Mouse (Mus musculus) lung, postnatal 0 days (tissue): ENCODE results near the gene Plekhm3. TPM values are rescaled to one million over a fixed set of nuclear protein-coding genes. Genes with fewer than 3 reads are reported as not detected.
A peak's percentile ranks its signal among the peaks of the same experiment; 100 is the strongest.

Source experiments
- ATAC-seq: fragments of 200-750 bp; cut with Nextera tagmentation; 2 replicates; pipeline ENCODE4 v1.8.0; 2017; ENCODE audit warnings: moderate library complexity
- DNase-seq: peaks from one replicate; pipeline ENCODE4 v3.0.0-alpha.2; 2016; ENCODE audit warnings: low spot score
- H3K27ac ChIP-seq: fragments of 300-500 bp; sonication (generic); 2 replicates; pipeline ENCODE4 v1.5.1; 2014; ENCODE audit warnings: antibody characterized with exemption, mild to moderate bottlenecking, low read length, mixed read lengths
- H3K27me3 ChIP-seq: fragments of 300-500 bp; sonication (generic); replicated peaks from 2 replicates; pipeline ENCODE4 v1.6.1; 2014; ENCODE audit warnings: low read length, mixed read lengths; ENCODE audit not compliant: insufficient read depth
- H3K36me3 ChIP-seq: fragments of 300-500 bp; sonication (generic); 2 replicates; pipeline ENCODE4 v1.6.1; 2014; ENCODE audit warnings: low read length, mixed read lengths; ENCODE audit not compliant: insufficient read depth
- H3K4me1 ChIP-seq: fragments of 300-500 bp; sonication (generic); 2 replicates; pipeline ENCODE4 v1.6.1; 2014; ENCODE audit warnings: antibody characterized with exemption, low read depth, low read length, mixed read lengths; ENCODE audit not compliant: insufficient read depth
- H3K4me2 ChIP-seq: fragments of 300-500 bp; sonication (generic); replicated peaks from 2 replicates; pipeline ENCODE4 v1.6.1; 2014; ENCODE audit warnings: low read depth, mild to moderate bottlenecking, low read length, moderate library complexity, mixed read lengths
- H3K4me3 ChIP-seq: fragments of 300-500 bp; sonication (generic); 2 replicates; pipeline ENCODE4 v1.5.1; 2014; ENCODE audit warnings: low read depth, low read length
- H3K9ac ChIP-seq: fragments of 300-500 bp; sonication (generic); replicated peaks from 2 replicates; pipeline ENCODE4 v1.6.1; 2014; ENCODE audit warnings: low read depth, mild to moderate bottlenecking
- H3K9me3 ChIP-seq: fragments of 300-500 bp; sonication (generic); 2 replicates; pipeline ENCODE4 v1.6.1; 2016; ENCODE audit warnings: low read length, mixed read lengths
- CTCF ChIP-seq: IDR thresholded peaks from 2 replicates; pipeline ENCODE4 v1.5.1; 2016; ENCODE audit warnings: antibody characterized with exemption, mild to moderate bottlenecking
- EP300 ChIP-seq: IDR thresholded peaks from 2 replicates; pipeline ENCODE4 v1.6.1; 2016; ENCODE audit warnings: antibody characterized with exemption, mild to moderate bottlenecking, control low read depth
- WGBS: fragments of 180-500 bp; shearing (Covaris S2); extraction: QIAGEN DNeasy Blood & Tissue Kit; methylation state at CpG from one replicate; pipeline ENCODE4 v1.1.7; 2014; 5-methylcytosine and 5-hydroxymethylcytosine counted together
- polyA plus RNA-seq: library from polyadenylated mRNA; unstranded; fragments of >200 nt; fragmentation: Nextera tagmentation; extraction: Ambion mirVana; gene quantifications from 2 replicates; pipeline ENCODE4 v1.2.1, GENCODE M21; 2015

The Plekhm3 gene
- polyA plus RNA-seq, 1 experiment from 2014 or later: 4.7 TPM

GRCm38 (mm10) chr1:64802631-64803030, 154.0 kb downstream of the Plekhm3 start:
- TF ChIP-seq CTCF: no peak
- TF ChIP-seq EP300: no peak
- H3K9me3 ChIP-seq: no peaks in the 10 kb centered on the region
- H3K36me3 ChIP-seq: no peaks in the 10 kb centered on the region
- no peak overlapping the region for H3K4me3 ChIP-seq
- ATAC-seq (peak; percentile 33; the same call in 1 of the 2 replicates), DNase-seq (peak; percentile 34)
- no peaks in the 10 kb centered on the region for H3K4me1 ChIP-seq
- H3K4me2 ChIP-seq: no peak overlapping the region
- H3K27me3 ChIP-seq: no peaks in the 10 kb centered on the region
- H3K27ac ChIP-seq: no peak overlapping the region
- WGBS: 39% methylated on average over 6 of the region's 6 CpGs
- no peak overlapping the region for H3K9ac ChIP-seq

DNA sequence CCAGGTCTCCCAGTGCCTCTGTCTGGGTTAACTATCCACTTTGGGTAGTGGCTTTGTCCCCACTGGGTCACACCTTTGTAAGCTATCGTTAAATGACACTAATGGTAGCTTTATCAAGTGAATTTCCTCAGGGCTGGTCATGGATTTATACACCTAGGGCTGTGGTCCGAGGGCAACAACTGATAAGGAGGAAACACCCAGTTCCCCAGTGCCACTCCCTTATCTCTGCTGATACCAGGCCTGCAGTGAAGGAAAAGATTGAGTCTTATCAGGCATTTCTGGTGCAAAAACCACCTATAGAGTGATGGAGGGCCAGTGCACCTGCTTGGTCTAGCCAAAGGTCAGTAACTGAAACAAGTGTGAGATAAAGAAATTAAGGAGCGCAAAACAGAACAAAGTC, 159.0 kb downstream of the Plekhm3 start:
- TF ChIP-seq EP300: no peak
- no peak for TF ChIP-seq CTCF
- Histone ChIP-seq H3K36me3 (0 out of 2 replicates have a peak, but pooled peaks cover 9% of the 10 kb centered on the region), H3K9ac (no peak overlapping the region), H3K4me1 (0 out of 2 replicates have a peak, but pooled peaks cover 2% of the 10 kb centered on the region), H3K27ac (no peak overlapping the region), H3K27me3 (no peaks in the 10 kb centered on the region), H3K9me3 (no peaks in the 10 kb centered on the region), H3K4me2 (no peak overlapping the region), H3K4me3 (no peak overlapping the region)
- ATAC-seq: no peak
- WGBS: 65% methylated on average over 3 of the region's 3 CpGs
- DNase-seq: no peak

- no peak overlapping the region for H3K27ac ChIP-seq
- TF ChIP-seq EP300: no peak
- no peak for TF ChIP-seq CTCF
- no peak overlapping the region for H3K4me2 ChIP-seq
- no peaks in the 10 kb centered on the region for H3K9me3 ChIP-seq
- 77% methylated on average over 6 of the region's 6 CpGs for WGBS
- no peak overlapping the region for H3K4me3 ChIP-seq
- H3K36me3 ChIP-seq: 0 out of 2 replicates have a peak, but pooled peaks cover 9% of the 10 kb centered on the region
- no peak overlapping the region for H3K9ac ChIP-seq
- ATAC-seq: no peak
- no peaks in the 10 kb centered on the region for H3K27me3 ChIP-seq
- 0 out of 2 replicates have a peak, but pooled peaks cover 2% of the 10 kb centered on the region for H3K4me1 ChIP-seq
- DNase-seq: no peak
These were observed 159.6 kb downstream of the Plekhm3 start for GRCm38 (mm10) chr1:64796867-64797582.

DNA sequence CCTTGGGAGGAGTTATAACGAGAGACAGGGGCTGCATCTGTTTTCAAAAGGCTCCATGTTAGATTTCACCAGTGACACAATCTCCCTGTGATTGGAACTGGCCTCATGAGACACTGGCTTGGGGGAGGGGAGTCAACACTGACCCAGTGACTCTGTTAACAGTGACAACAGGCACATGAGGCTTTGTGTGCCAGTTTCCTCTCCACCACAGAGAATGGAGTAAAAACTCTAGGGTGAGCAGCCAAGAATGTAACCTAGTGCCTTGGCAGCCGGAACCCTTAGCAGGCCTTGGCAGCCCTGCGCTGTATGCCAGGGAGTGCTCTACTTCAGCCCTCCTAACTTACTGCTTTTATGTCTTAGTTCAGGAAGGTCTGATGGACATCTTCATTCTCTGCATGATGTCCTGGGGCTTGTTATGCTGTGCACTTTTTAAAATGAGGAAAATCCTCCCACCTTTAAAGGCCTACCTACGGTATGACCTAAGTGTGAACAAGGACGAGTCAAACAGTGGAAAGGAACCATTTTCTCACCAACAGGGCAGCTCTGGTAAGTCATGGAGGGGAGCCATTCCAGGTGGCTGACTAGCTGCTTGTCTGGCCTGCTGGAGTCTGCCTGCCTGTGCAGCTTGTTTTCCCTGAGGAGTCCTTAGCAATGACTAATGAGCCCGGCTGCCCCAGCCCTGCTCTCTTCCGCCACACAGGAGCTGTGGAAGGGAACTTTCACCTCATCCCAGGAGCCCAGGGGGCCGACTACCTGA, 161.2 kb downstream of the Plekhm3 start:
- WGBS: 66% methylated on average over 8 of the region's 8 CpGs
- no peak for TF ChIP-seq EP300
- TF ChIP-seq CTCF: no peak
- H3K36me3 ChIP-seq: 0 out of 2 replicates have a peak, but pooled peaks cover 9% of the 10 kb centered on the region
- no peak overlapping the region for H3K4me3 ChIP-seq
- H3K4me1 ChIP-seq: 0 out of 2 replicates have a peak, but pooled peaks cover 2% of the 10 kb centered on the region
- no peak overlapping the region for H3K4me2 ChIP-seq
- H3K27ac ChIP-seq: no peak overlapping the region
- no peaks in the 10 kb centered on the region for H3K9me3 ChIP-seq
- ATAC-seq (no peak; the same call in 1 of the 2 replicates), DNase-seq (no peak)
- no peak overlapping the region for H3K9ac ChIP-seq
- H3K27me3 ChIP-seq: no peaks in the 10 kb centered on the region

GRCm38 (mm10) chr1:64794096-64794495, 162.5 kb downstream of the Plekhm3 start:
- Histone ChIP-seq H3K27ac (no peak overlapping the region), H3K4me1 (0 out of 2 replicates have a peak, but pooled peaks cover 2% of the 10 kb centered on the region), H3K9me3 (no peaks in the 10 kb centered on the region), H3K4me3 (no peak overlapping the region), H3K36me3 (0 out of 2 replicates have a peak, but pooled peaks cover 9% of the 10 kb centered on the region), H3K27me3 (no peaks in the 10 kb centered on the region), H3K9ac (no peak overlapping the region), H3K4me2 (no peak overlapping the region)
- DNase-seq: no peak
- TF ChIP-seq EP300 (no peak), CTCF (no peak)
- WGBS: 85% methylated on average over 11 of the region's 11 CpGs
- no peak for ATAC-seq

DNA sequence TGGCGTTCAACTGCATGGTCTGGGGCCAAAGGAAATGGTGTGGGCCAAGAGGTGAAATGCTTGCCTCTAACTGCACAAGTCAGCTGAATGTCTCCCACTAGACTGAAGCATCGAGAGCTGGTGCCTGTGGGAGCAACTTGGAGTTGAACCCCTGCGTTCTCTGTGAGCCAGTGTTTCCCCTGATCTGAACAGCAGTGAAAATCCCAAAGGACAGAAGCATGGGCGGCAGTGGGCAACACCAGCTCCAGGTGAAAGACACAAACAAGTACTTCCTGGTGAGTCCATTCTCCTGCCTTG, 163.4 kb downstream of the Plekhm3 start:
- Histone ChIP-seq H3K4me1 (0 out of 2 replicates have a peak, but pooled peaks cover 2% of the 10 kb centered on the region), H3K4me3 (no peak overlapping the region), H3K4me2 (no peak overlapping the region), H3K9ac (no peak overlapping the region), H3K27ac (no peak overlapping the region), H3K36me3 (0 out of 2 replicates have a peak, but pooled peaks cover 9% of the 10 kb centered on the region), H3K9me3 (no peaks in the 10 kb centered on the region), H3K27me3 (no peaks in the 10 kb centered on the region)
- ATAC-seq (no peak), DNase-seq (no peak)
- 66% methylated on average over 4 of the region's 4 CpGs for WGBS
- no peak for TF ChIP-seq CTCF
- no peak for TF ChIP-seq EP300
